Mouse (Mus musculus) embryonic facial prominence, embryonic 14.5 days (tissue): ENCODE data around the gene Traf3. TPM values are rescaled to one million over a fixed set of nuclear protein-coding genes. Genes with fewer than 3 reads are reported as not detected.

ENCODE experiments used
- ATAC-seq: fragments of 200-750 bp; cut with Nextera tagmentation; 2 replicates; pipeline ENCODE4 v1.8.0; 2017; ENCODE audit warnings: low read depth, moderate number of reproducible peaks, moderate TSS enrichment
- DNase-seq: peaks from one replicate; pipeline ENCODE4 v3.0.0-alpha.2; 2015; ENCODE audit warnings: low spot score
- H3K27ac ChIP-seq: fragments of 300-500 bp; sonication (generic); replicated peaks from 2 replicates; pipeline ENCODE4 v1.5.1; 2014; ENCODE audit warnings: low read depth, mild to moderate bottlenecking, low read length, moderate library complexity
- H3K27me3 ChIP-seq: fragments of 300-500 bp; sonication (generic); replicated peaks from 2 replicates; pipeline ENCODE4 v1.6.1; 2014; ENCODE audit warnings: low read length; ENCODE audit not compliant: control insufficient read depth, insufficient read depth
- H3K36me3 ChIP-seq: fragments of 300-500 bp; sonication (generic); 2 replicates; pipeline ENCODE4 v1.6.1; 2014; ENCODE audit warnings: low read length, mixed read lengths; ENCODE audit not compliant: control insufficient read depth, insufficient read depth
- H3K4me1 ChIP-seq: fragments of 300-500 bp; sonication (generic); 2 replicates; pipeline ENCODE4 v1.6.1; 2014; ENCODE audit warnings: antibody characterized with exemption, low read length; ENCODE audit not compliant: control insufficient read depth, insufficient read depth
- H3K4me2 ChIP-seq: fragments of 300-500 bp; sonication (generic); 2 replicates; pipeline ENCODE4 v1.6.1; 2014; ENCODE audit warnings: low read depth, mild to moderate bottlenecking, low read length, moderate library complexity, mixed read lengths
- H3K4me3 ChIP-seq: fragments of 300-500 bp; sonication (generic); 2 replicates; pipeline ENCODE4 v1.5.1; 2014; ENCODE audit warnings: low read depth, mild to moderate bottlenecking, low read length
- H3K9ac ChIP-seq: fragments of 300-500 bp; sonication (generic); 2 replicates; pipeline ENCODE4 v1.6.1; 2014; ENCODE audit warnings: low read depth, mild to moderate bottlenecking, low read length, moderate library complexity, mixed read lengths
- H3K9me3 ChIP-seq: fragments of 300-500 bp; sonication (generic); 2 replicates; pipeline ENCODE4 v1.6.1; 2016; ENCODE audit warnings: low read length; ENCODE audit not compliant: control insufficient read depth
- WGBS: fragments of 180-500 bp; shearing (Covaris S2); extraction: QIAGEN DNeasy Blood & Tissue Kit; methylation state at CpG from one replicate; pipeline ENCODE4 v1.1.7; 2014; 5-methylcytosine and 5-hydroxymethylcytosine counted together
- polyA plus RNA-seq: library from polyadenylated mRNA; unstranded; fragments of >200 nt; fragmentation: Nextera tagmentation; extraction: Ambion mirVana; gene quantifications from 2 replicates; pipeline ENCODE4 v1.2.1, GENCODE M21; 2014

Gene Traf3
- polyA plus RNA-seq = 12.5 and 13.4 TPM in 2 replicates

- H3K27ac ChIP-seq = peak within 1 kb of the TSS; percentile 85
- H3K9me3 ChIP-seq = no peaks in the 10 kb centered on the region
- 22% methylated on average over 15 of the region's 105 CpGs for WGBS
- peak; percentile 37 for ATAC-seq
- no peaks in the 10 kb centered on the region for H3K36me3 ChIP-seq
- peak within 1 kb of the TSS; percentile 87 for H3K4me3 ChIP-seq
- peak; percentile 80 for DNase-seq
- H3K9ac ChIP-seq = peak within 1 kb of the TSS; percentile 89
- H3K4me2 ChIP-seq = peak within 1 kb of the TSS; percentile 92
- H3K27me3 ChIP-seq = no peaks in the 10 kb centered on the region
- peaks cover 14% of the 10 kb centered on the region for H3K4me1 ChIP-seq
These were observed at the start of gene Traf3 for GRCm38 (mm10) chr12:111165831-111166591. TSS of gene Traf3 (plus strand) at chr12:111166370.

GRCm38 (mm10) chr12:111119506-111120085 lies 46.6 kb upstream of the Traf3 start:
- no peak for DNase-seq
- H3K36me3 ChIP-seq = peaks cover 32% of the 10 kb centered on the region
- H3K4me3 ChIP-seq = no peak overlapping the region
- no peak overlapping the region for H3K9ac ChIP-seq
- H3K27ac ChIP-seq = no peak overlapping the region
- 90% methylated on average over 5 of the region's 5 CpGs for WGBS
- no peak for ATAC-seq
- H3K4me2 ChIP-seq = no peak overlapping the region
- H3K4me1 ChIP-seq = no peaks in the 10 kb centered on the region
- H3K9me3 ChIP-seq = no peaks in the 10 kb centered on the region
- H3K27me3 ChIP-seq = no peaks in the 10 kb centered on the region

- Histone ChIP-seq H3K4me3 (no peak overlapping the region), H3K4me2 (no peak overlapping the region), H3K27me3 (no peaks in the 10 kb centered on the region), H3K27ac (no peak overlapping the region), H3K9ac (no peak overlapping the region), H3K36me3 (peaks cover 22% of the 10 kb centered on the region), H3K4me1 (no peaks in the 10 kb centered on the region), H3K9me3 (no peaks in the 10 kb centered on the region)
- ATAC-seq = no peak
- WGBS = 87% methylated on average over 9 of the region's 9 CpGs
- DNase-seq = no peak
These were observed 45.1 kb upstream of the Traf3 start for GRCm38 (mm10) chr12:111120976-111121645.

GRCm38 (mm10) chr12:111122332-111122852 lies 43.8 kb upstream of the Traf3 start:
- Histone ChIP-seq H3K4me1 (no peaks in the 10 kb centered on the region), H3K4me3 (no peak overlapping the region), H3K9ac (no peak overlapping the region), H3K36me3 (peaks cover 13% of the 10 kb centered on the region; the same call in 1 of the 2 replicates), H3K9me3 (no peaks in the 10 kb centered on the region), H3K4me2 (no peak overlapping the region), H3K27ac (no peak overlapping the region), H3K27me3 (no peaks in the 10 kb centered on the region)
- ATAC-seq (no peak), DNase-seq (no peak)

GRCm38 (mm10) chr12:111124601-111125260 lies 41.4 kb upstream of the Traf3 start:
- no peak overlapping the region for H3K9ac ChIP-seq
- H3K4me1 ChIP-seq = no peaks in the 10 kb centered on the region

DNA sequence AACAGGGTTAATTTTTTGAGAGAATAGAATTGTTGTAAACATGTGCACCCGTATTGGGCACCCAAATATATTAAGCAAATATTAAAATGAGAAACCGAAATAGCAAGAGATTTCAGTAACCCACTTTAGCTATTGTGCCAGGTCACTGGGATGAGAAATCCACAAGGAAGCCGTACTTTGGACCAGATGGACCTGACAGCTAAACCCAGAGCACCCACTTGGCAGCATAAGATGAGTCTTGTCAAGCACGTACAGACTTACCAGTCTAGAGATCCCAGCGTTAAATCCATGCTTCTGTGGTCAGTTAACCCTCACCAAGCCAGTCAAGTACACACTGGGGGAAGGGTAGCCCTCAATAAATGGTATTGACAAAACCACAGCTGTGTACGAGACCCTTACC lies 40.5 kb upstream of the Traf3 start:
- Histone ChIP-seq H3K27me3 (no peaks in the 10 kb centered on the region), H3K9ac (no peak overlapping the region), H3K4me1 (no peaks in the 10 kb centered on the region), H3K4me3 (no peak overlapping the region), H3K9me3 (no peaks in the 10 kb centered on the region), H3K4me2 (no peak overlapping the region), H3K27ac (no peak overlapping the region), H3K36me3 (no peaks in the 10 kb centered on the region)
- 75% methylated on average over 6 of the region's 6 CpGs for WGBS
- DNase-seq (no peak), ATAC-seq (no peak)

More at GRCm38 (mm10) chr12:111124601-111125260, 41.4 kb upstream of the Traf3 start:
- ATAC-seq (no peak), DNase-seq (no peak)
- no peak overlapping the region for H3K4me2 ChIP-seq
- H3K4me3 ChIP-seq = no peak overlapping the region
- H3K27ac ChIP-seq = no peak overlapping the region
- H3K9me3 ChIP-seq = no peaks in the 10 kb centered on the region
- no peaks in the 10 kb centered on the region for H3K36me3 ChIP-seq
- WGBS = 75% methylated on average over 14 of the region's 14 CpGs
- H3K27me3 ChIP-seq = no peaks in the 10 kb centered on the region

- H3K36me3 ChIP-seq = no peaks in the 10 kb centered on the region
- no peaks in the 10 kb centered on the region for H3K9me3 ChIP-seq
- 78% methylated on average over 6 of the region's 7 CpGs for WGBS
- ATAC-seq (no peak), DNase-seq (no peak)
- H3K4me1 ChIP-seq = peaks cover 6% of the 10 kb centered on the region
- no peaks in the 10 kb centered on the region for H3K27me3 ChIP-seq
- no peak overlapping the region; the same call in 1 of the 2 replicates for H3K27ac ChIP-seq
- no peak overlapping the region for H3K4me3 ChIP-seq
- H3K4me2 ChIP-seq = no peak overlapping the region
- H3K9ac ChIP-seq = no peak overlapping the region
These were observed 32.0 kb upstream of the Traf3 start for GRCm38 (mm10) chr12:111134169-111134568.
